Mouse (Mus musculus) forebrain, embryonic 14.5 days (tissue): ENCODE results near the gene Wdr17. TPM values are rescaled to one million over a fixed set of nuclear protein-coding genes. Genes with fewer than 3 reads are reported as not detected.

Experiments
- ATAC-seq: fragments of 200-750 bp; cut with Nextera tagmentation; 2 replicates; pipeline ENCODE4 v1.8.0; 2017; ENCODE audit warnings: mild to moderate bottlenecking, moderate library complexity
- DNase-seq: peaks from one replicate; pipeline ENCODE4 v3.0.0-alpha.2; 2015; ENCODE audit warnings: low spot score
- H3K27ac ChIP-seq: fragments of 300-500 bp; sonication (generic); 2 replicates; pipeline ENCODE4 v1.5.1; 2014; ENCODE audit warnings: low read depth, mild to moderate bottlenecking, control low read depth, low read length, moderate library complexity
- H3K27me3 ChIP-seq: fragments of 300-500 bp; sonication (generic); replicated peaks from 2 replicates; pipeline ENCODE4 v1.6.1; 2014; ENCODE audit warnings: low read length, control low read depth, mixed read lengths; ENCODE audit not compliant: control insufficient read depth, insufficient read depth
- H3K36me3 ChIP-seq: fragments of 300-500 bp; sonication (generic); 2 replicates; pipeline ENCODE4 v1.6.1; 2014; ENCODE audit warnings: low read length, control low read depth; ENCODE audit not compliant: control insufficient read depth, insufficient read depth
- H3K4me1 ChIP-seq: fragments of 300-500 bp; sonication (generic); 2 replicates; pipeline ENCODE4 v1.6.1; 2014; ENCODE audit warnings: antibody characterized with exemption, low read length, control low read depth; ENCODE audit not compliant: control insufficient read depth, insufficient read depth
- H3K4me2 ChIP-seq: fragments of 300-500 bp; sonication (generic); 2 replicates; pipeline ENCODE4 v1.6.1; 2014; ENCODE audit warnings: mild to moderate bottlenecking, control low read depth, low read length
- H3K4me3 ChIP-seq: fragments of 300-500 bp; sonication (generic); 2 replicates; pipeline ENCODE4 v1.5.1; 2014; ENCODE audit warnings: low read depth, low read length, control low read depth
- H3K9ac ChIP-seq: fragments of 300-500 bp; sonication (generic); 2 replicates; pipeline ENCODE4 v1.6.1; 2014; ENCODE audit warnings: mild to moderate bottlenecking, low read length, control low read depth, moderate library complexity
- H3K9me3 ChIP-seq: fragments of 300-500 bp; sonication (generic); replicated peaks from 2 replicates; pipeline ENCODE4 v1.6.1; 2016; ENCODE audit warnings: low read length, control low read depth, mixed read lengths; ENCODE audit not compliant: control insufficient read depth
- WGBS: fragments of 180-500 bp; shearing (Covaris S2); extraction: QIAGEN DNeasy Blood & Tissue Kit; methylation state at CpG from one replicate; pipeline ENCODE4 v1.1.7; 2014; 5-methylcytosine and 5-hydroxymethylcytosine counted together
- polyA plus RNA-seq: library from polyadenylated mRNA; unstranded; fragments of >200 nt; fragmentation: Nextera tagmentation; extraction: Ambion mirVana; gene quantifications from 2 replicates; pipeline ENCODE4 v1.2.1, GENCODE M21; 2014

Gene Wdr17
- polyA plus RNA-seq, 1 experiment from 2014 or later = 13.1 TPM

GRCm38 (mm10) chr8:54597386-54597785, 289.6 kb downstream of the Wdr17 start:
- ATAC-seq = no peak
- no peak overlapping the region for H3K9ac ChIP-seq
- H3K4me2 ChIP-seq = no peak overlapping the region
- DNase-seq = no peak
- peaks cover 4% of the 10 kb centered on the region for H3K4me1 ChIP-seq
- no peaks in the 10 kb centered on the region for H3K9me3 ChIP-seq
- H3K36me3 ChIP-seq = no peaks in the 10 kb centered on the region
- H3K27ac ChIP-seq = no peak overlapping the region
- H3K27me3 ChIP-seq = no peaks in the 10 kb centered on the region
- no peak overlapping the region for H3K4me3 ChIP-seq
- WGBS = 96% methylated on average over 2 of the region's 2 CpGs

- Histone ChIP-seq H3K4me2 (no peak overlapping the region), H3K27me3 (no peaks in the 10 kb centered on the region), H3K4me1 (peaks cover 4% of the 10 kb centered on the region), H3K9me3 (no peaks in the 10 kb centered on the region), H3K9ac (no peak overlapping the region), H3K4me3 (no peak overlapping the region), H3K36me3 (no peaks in the 10 kb centered on the region), H3K27ac (no peak overlapping the region)
- DNase-seq = peak; percentile 31
- ATAC-seq = no peak
- 82% methylated on average over 2 of the region's 2 CpGs for WGBS
These were observed 290.0 kb downstream of the Wdr17 start for GRCm38 (mm10) chr8:54596940-54597339.

GRCm38 (mm10) chr8:54596051-54596450, 290.9 kb downstream of the Wdr17 start:
- ATAC-seq = no peak
- peak; percentile 27 for DNase-seq
- Histone ChIP-seq H3K9ac (no peak overlapping the region), H3K27me3 (no peaks in the 10 kb centered on the region), H3K27ac (no peak overlapping the region), H3K4me1 (peaks cover 3% of the 10 kb centered on the region), H3K4me3 (no peak overlapping the region), H3K4me2 (no peak overlapping the region), H3K36me3 (no peaks in the 10 kb centered on the region), H3K9me3 (no peaks in the 10 kb centered on the region)
- 37% methylated on average over 2 of the region's 2 CpGs for WGBS

GRCm38 (mm10) chr8:54594634-54595033, 292.4 kb downstream of the Wdr17 start:
- WGBS = 71% methylated on average over 5 of the region's 5 CpGs
- ATAC-seq = peak; percentile 65; the same call in 1 of the 2 replicates
- H3K4me3 ChIP-seq = no peak overlapping the region
- peak; percentile 67 for DNase-seq
- H3K4me1 ChIP-seq = no peaks in the 10 kb centered on the region
- H3K36me3 ChIP-seq = no peaks in the 10 kb centered on the region
- H3K9me3 ChIP-seq = no peaks in the 10 kb centered on the region
- H3K9ac ChIP-seq = no peak overlapping the region
- H3K27ac ChIP-seq = no peak overlapping the region
- no peak overlapping the region for H3K4me2 ChIP-seq
- H3K27me3 ChIP-seq = no peaks in the 10 kb centered on the region

- Histone ChIP-seq H3K4me2 (no peak overlapping the region), H3K27me3 (no peaks in the 10 kb centered on the region), H3K4me1 (no peaks in the 10 kb centered on the region), H3K9ac (no peak overlapping the region), H3K27ac (no peak overlapping the region), H3K36me3 (no peaks in the 10 kb centered on the region), H3K4me3 (no peak overlapping the region), H3K9me3 (no peaks in the 10 kb centered on the region)
- WGBS = 76% methylated on average over 1 of the region's 1 CpGs
- ATAC-seq (no peak), DNase-seq (no peak)
These were observed 304.1 kb downstream of the Wdr17 start for GRCm38 (mm10) chr8:54582886-54583285.

GRCm38 (mm10) chr8:54581436-54581835, 305.5 kb downstream of the Wdr17 start:
- H3K27me3 ChIP-seq = no peaks in the 10 kb centered on the region
- DNase-seq (no peak), ATAC-seq (no peak)
- no peaks in the 10 kb centered on the region for H3K4me1 ChIP-seq
- no peaks in the 10 kb centered on the region for H3K9me3 ChIP-seq
- H3K27ac ChIP-seq = no peak overlapping the region
- 80% methylated on average over 3 of the region's 3 CpGs for WGBS
- H3K9ac ChIP-seq = no peak overlapping the region
- no peaks in the 10 kb centered on the region for H3K36me3 ChIP-seq
- no peak overlapping the region for H3K4me2 ChIP-seq
- no peak overlapping the region for H3K4me3 ChIP-seq

Other genes starting within 250 kb of the Wdr17 start
- gene Gpm6a, start 67.7 kb upstream of the Wdr17 start, polyA plus RNA-seq = 644 and 774 TPM in 2 replicates